9 mouse cellular contexts compared by ENCODE assay signal in genomic region chr4:133104194-133104569, GRCm38 (mm10). TPM values are rescaled to one million over a fixed set of nuclear protein-coding genes. Genes with fewer than 3 reads are reported as not detected.
DNase-seq lines count a peak whose midpoint lies in the region; ATAC-seq and TF ChIP-seq lines count a peak whose summit lies in the region.
"Had no signal": no experiment of that assay in that cellular context is flagged by ENCODE, and none has a peak within 500 bp of the region (broad histone marks: within the 10 kb centered on the region; RNA-seq: fewer than 3 reads in every experiment).

No protein-coding gene starts in this region.

- WGBS in heart, embryonic 11.5 days (ENCODE audit: insufficient replicate concordance): 28% methylated on average over 9 of the region's 10 CpGs
- 39% methylated on average over 9 of the region's 10 CpGs for WGBS in hindbrain, postnatal 0 days
- WGBS in lung, embryonic 16.5 days: 20% methylated on average over 10 of the region's 10 CpGs
- WGBS in forebrain, embryonic 15.5 days: 39% methylated on average over 10 of the region's 10 CpGs

- no peak for TF ChIP-seq CTCF in hindbrain, postnatal 0 days (IDR thresholded peaks at IDR 0.05; ENCODE audit: low read depth)

- in situ Hi-C loops in ES-E14 (cut with MboI; ENCODE audit: low sequenced_read_pairs in 2 of 2, unreplicated experiment in 2 of 2): no loop called here

- H3K9me3 ChIP-seq in heart, embryonic 11.5 days (replicated peaks; ENCODE audit: control insufficient read depth, low read length): no peaks in the 10 kb centered on the region
- no peaks in the 10 kb centered on the region for H3K9me3 ChIP-seq in ES-E14 (ENCODE audit: control insufficient read depth, insufficient read depth, low read depth, low read length)
- no peaks in the 10 kb centered on the region for H3K9me3 ChIP-seq in hindbrain, postnatal 0 days (ENCODE audit: low read length)
- H3K9me3 ChIP-seq in lung, embryonic 16.5 days (ENCODE audit: control insufficient read depth, low read length): no peaks in the 10 kb centered on the region
- no peaks in the 10 kb centered on the region for H3K9me3 ChIP-seq in forebrain, embryonic 15.5 days

- H3K4me1 ChIP-seq in heart, embryonic 11.5 days (ENCODE audit: control insufficient read depth, insufficient read depth, low read length): peaks cover 24% of the 10 kb centered on the region
- H3K4me1 ChIP-seq in ES-E14 (ENCODE audit: control insufficient read depth in 2 of 2, insufficient read depth in 2 of 2, low read length in 2 of 2, poor library complexity in 1 of 2): peaks cover 9 to 23% of the 10 kb centered on the region in 2 experiments; a peak in 3 of 4 replicates
- peaks cover 5% of the 10 kb centered on the region for H3K4me1 ChIP-seq in hindbrain, postnatal 0 days (ENCODE audit: insufficient read depth, low read length)
- peaks cover 37% of the 10 kb centered on the region for H3K4me1 ChIP-seq in lung, embryonic 16.5 days (replicated peaks; ENCODE audit: control insufficient read depth, insufficient read depth, low read length)
- peaks cover 19% of the 10 kb centered on the region for H3K4me1 ChIP-seq in forebrain, embryonic 15.5 days

- no peak for ATAC-seq in heart, embryonic 11.5 days (replicated peaks; ENCODE audit: insufficient number of reproducible peaks, low FRiP score, low TSS enrichment)
- ATAC-seq in hindbrain, postnatal 0 days: no peak
- ATAC-seq in lung, embryonic 16.5 days (ENCODE audit: low read depth): peak; percentile 81
- no peak for ATAC-seq in cerebellum, adult (ENCODE audit: insufficient number of reproducible peaks, low FRiP score, low TSS enrichment)
- no peak for ATAC-seq in forebrain, embryonic 15.5 days (replicated peaks)
- ATAC-seq: CD4-positive, CD25-positive, alpha-beta regulatory T cell, adult 4 months had no signal

- H3K4me3 ChIP-seq in heart, embryonic 11.5 days (ENCODE audit: low read depth, low read length): 0 out of 2 replicates have a peak overlapping the region, but pooled peaks have one; percentile 5
- peak overlapping the region; percentile 49 to 73 for H3K4me3 ChIP-seq in ES-E14 (ENCODE audit: insufficient read depth in 1 of 2, low read depth in 1 of 2, low read length in 2 of 2, poor library complexity in 1 of 2, severe bottlenecking in 1 of 2)
- H3K4me3 ChIP-seq in hindbrain, postnatal 0 days (ENCODE audit: low read length): no peak overlapping the region
- no peak overlapping the region; the same call in 1 of the 2 replicates for H3K4me3 ChIP-seq in lung, embryonic 16.5 days (ENCODE audit: low read length)
- H3K4me3 ChIP-seq in forebrain, embryonic 15.5 days: no peak overlapping the region

- peak overlapping the region; percentile 50 for H3K27ac ChIP-seq in heart, embryonic 11.5 days (ENCODE audit: low read depth, low read length)
- H3K27ac ChIP-seq in ES-E14 (ENCODE audit: insufficient read depth, low read depth, low read length, poor library complexity, severe bottlenecking): peak overlapping the region; percentile 99
- H3K27ac ChIP-seq in hindbrain, postnatal 0 days: no peak overlapping the region
- H3K27ac ChIP-seq in lung, embryonic 16.5 days (ENCODE audit: low read length): peak overlapping the region; percentile 95
- H3K27ac ChIP-seq in forebrain, embryonic 15.5 days (replicated peaks): no peak overlapping the region

- H3K36me3 ChIP-seq in heart, embryonic 11.5 days (ENCODE audit: control insufficient read depth, insufficient read depth, low read length): no peaks in the 10 kb centered on the region
- no peaks in the 10 kb centered on the region for H3K36me3 ChIP-seq in ES-E14 (ENCODE audit: control insufficient read depth, insufficient read depth, low read length, poor library complexity, severe bottlenecking)
- H3K36me3 ChIP-seq in hindbrain, postnatal 0 days (ENCODE audit: insufficient read depth, low read length): no peaks in the 10 kb centered on the region
- no peaks in the 10 kb centered on the region for H3K36me3 ChIP-seq in lung, embryonic 16.5 days (ENCODE audit: control insufficient read depth, insufficient read depth, low read length)
- no peaks in the 10 kb centered on the region for H3K36me3 ChIP-seq in forebrain, embryonic 15.5 days

- no peak for DNase-seq in heart, adult 8-10 months (ENCODE audit: low spot score)
- peak; percentile 74 for DNase-seq in ES-E14 (ENCODE audit: low read depth, low spot score)
- DNase-seq in hindbrain, postnatal 0 days (ENCODE audit: low spot score): no peak
- no peak for DNase-seq in embryo, embryonic 11 days

- no peaks in the 10 kb centered on the region for H3K27me3 ChIP-seq in heart, embryonic 11.5 days (ENCODE audit: control insufficient read depth, insufficient read depth, low read length)
- H3K27me3 ChIP-seq in hindbrain, postnatal 0 days (ENCODE audit: insufficient read depth, low read length): no peaks in the 10 kb centered on the region
- H3K27me3 ChIP-seq in lung, embryonic 16.5 days (ENCODE audit: control insufficient read depth, insufficient read depth, low read depth, low read length): no peaks in the 10 kb centered on the region
- no peaks in the 10 kb centered on the region for H3K27me3 ChIP-seq in forebrain, embryonic 15.5 days

- peak overlapping the region; percentile 40 for H3K4me2 ChIP-seq in heart, embryonic 11.5 days
- H3K4me2 ChIP-seq in hindbrain, postnatal 0 days (ENCODE audit: low read depth, low read length): peak overlapping the region; percentile 35; the same call in 1 of the 2 replicates
- H3K4me2 ChIP-seq in lung, embryonic 16.5 days (ENCODE audit: low read depth, low read length): peak overlapping the region; percentile 42
- H3K4me2 ChIP-seq in forebrain, embryonic 15.5 days (replicated peaks): no peak overlapping the region

- H3K9ac ChIP-seq in heart, embryonic 11.5 days (ENCODE audit: low read depth, low read length): no peak overlapping the region
- peak overlapping the region; percentile 70 for H3K9ac ChIP-seq in ES-E14 (ENCODE audit: insufficient read depth, low read depth, low read length, poor library complexity, severe bottlenecking)
- H3K9ac ChIP-seq in hindbrain, postnatal 0 days (replicated peaks; ENCODE audit: low read length): no peak overlapping the region
- H3K9ac ChIP-seq in lung, embryonic 16.5 days (ENCODE audit: low read length): peak overlapping the region; percentile 35; the same call in 1 of the 2 replicates
- H3K9ac ChIP-seq in forebrain, embryonic 15.5 days (replicated peaks): no peak overlapping the region

TF ChIP-seq in ES-E14, 5 proteins besides CTCF, POLR2A, EP300 and RAD21:
- no peak for TF ChIP-seq ZNF384 (IDR thresholded peaks at IDR 0.05; ENCODE audit: low read depth, low read length)
- no peak for TF ChIP-seq MAFK (IDR thresholded peaks at IDR 0.05; ENCODE audit: insufficient read depth, low read depth, low read length)
- TF ChIP-seq ZC3H11A (IDR thresholded peaks at IDR 0.05; ENCODE audit: borderline replicate concordance, low read depth, low read length): no peak
TF ChIP-seq in ES-E14: peak in this region for 0.

RNA-seq across cellular contexts. Expression of gene Wasf2, which starts 26.1 kb away (rescaled TPM):
- polyA plus RNA-seq in heart, embryonic 11.5 days (2014; fragmentation: Nextera tagmentation; extraction: Ambion mirVana): 37.3 and 55.8 TPM in 2 replicates
- total RNA-seq in heart, adult 8-10 months (2022): 10 to 100 TPM; 64.1 to 87.2 (median 71.5) TPM
- 31.8 and 32.3 TPM in 2 replicates for total RNA-seq in ES-E14 (2012; rRNA removed)
- 14.1 and 14.7 TPM in 2 replicates for total RNA-seq in hindbrain, postnatal 0 days (2014; rRNA removed)
- polyA plus RNA-seq in hindbrain, postnatal 0 days (2015; fragmentation: Nextera tagmentation; extraction: Ambion mirVana): 27.5 and 32.3 TPM in 2 replicates
- 140 and 144 TPM in 2 replicates for polyA plus RNA-seq in lung, embryonic 16.5 days (2015; fragmentation: Nextera tagmentation; extraction: Ambion mirVana)
- polyA plus RNA-seq in forebrain, embryonic 15.5 days (2015; fragmentation: Nextera tagmentation; extraction: Ambion mirVana): 31.8 and 33.6 TPM in 2 replicates

Comparison
In these comparisons a context has a peak if more than half of its experiments do, and no peak if none do; other contexts are left out.
1. H3K27ac ChIP-seq: peak in heart, embryonic 11.5 days (single experiment), ES-E14 (single experiment) and lung, embryonic 16.5 days (single experiment); none in hindbrain, postnatal 0 days (single experiment) and forebrain, embryonic 15.5 days (single experiment).
2. H3K4me3 ChIP-seq: peak in heart, embryonic 11.5 days (single experiment) and ES-E14 (2 of 2); none in hindbrain, postnatal 0 days (single experiment), lung, embryonic 16.5 days (single experiment) and forebrain, embryonic 15.5 days (single experiment).
3. H3K9ac ChIP-seq: peak in ES-E14 (single experiment) and lung, embryonic 16.5 days (single experiment); none in heart, embryonic 11.5 days (single experiment), hindbrain, postnatal 0 days (single experiment) and forebrain, embryonic 15.5 days (single experiment).